Mouse (Mus musculus): ENCODE measurements around the gene Gm21887.
A peak's percentile ranks its signal among the peaks of the same experiment; 100 is the strongest.
"Not testable (repeated sequence)": the region's sequence is repeated elsewhere in the genome, so short reads cannot be mapped to it uniquely, and the experiment has no call there.

Gm21887 gene

GRCm38 (mm10) chrX:169997854-169998456 lies 11.5 kb upstream of the Gm21887 start:
- DNase-seq (ENCODE audit: low spot score), result peak; percentile 100

- DNase-seq (ENCODE audit: low spot score), result not testable (repeated sequence)
These were observed 10.8 kb upstream of the Gm21887 start for GRCm38 (mm10) chrX:169998559-169999219.

- not testable (repeated sequence) for DNase-seq (ENCODE audit: low spot score)
These were observed 10.1 kb upstream of the Gm21887 start for GRCm38 (mm10) chrX:169999226-169999883.

GRCm38 (mm10) chrX:169999912-170000641 lies 9.4 kb upstream of the Gm21887 start:
- not testable (repeated sequence) for DNase-seq (ENCODE audit: low spot score)

GRCm38 (mm10) chrX:170000642-170001387 lies 8.6 kb upstream of the Gm21887 start:
- DNase-seq (ENCODE audit: low spot score), result not testable (repeated sequence)

GRCm38 (mm10) chrX:170001388-170001695 lies 8.1 kb upstream of the Gm21887 start:
- not testable (repeated sequence) for DNase-seq (ENCODE audit: low spot score)

- DNase-seq (ENCODE audit: low spot score), result not testable (repeated sequence)
These were observed 6.8 kb upstream of the Gm21887 start for GRCm38 (mm10) chrX:170002510-170003197.

GRCm38 (mm10) chrX:170003536-170003935 lies 5.9 kb upstream of the Gm21887 start:
- not testable (repeated sequence) for DNase-seq (ENCODE audit: low spot score)

GRCm38 (mm10) chrX:170004236-170004635 lies 5.2 kb upstream of the Gm21887 start:
- DNase-seq (ENCODE audit: low spot score), result not testable (repeated sequence)

- not testable (repeated sequence) for DNase-seq (ENCODE audit: low spot score)
These were observed 4.7 kb upstream of the Gm21887 start for GRCm38 (mm10) chrX:170004793-170005192.

- DNase-seq (ENCODE audit: low spot score), result not testable (repeated sequence)
These were observed 4.3 kb upstream of the Gm21887 start for GRCm38 (mm10) chrX:170005194-170005593.

GRCm38 (mm10) chrX:170005695-170006297 lies 3.7 kb upstream of the Gm21887 start:
- not testable (repeated sequence) for DNase-seq (ENCODE audit: low spot score)

- DNase-seq (ENCODE audit: low spot score), result not testable (repeated sequence)
These were observed 2.7 kb upstream of the Gm21887 start for GRCm38 (mm10) chrX:170006694-170007247.

GRCm38 (mm10) chrX:170007375-170008178 lies 1.9 kb upstream of the Gm21887 start:
- DNase-seq (ENCODE audit: low spot score), result not testable (repeated sequence)

GRCm38 (mm10) chrX:170008179-170008467 lies 1.3 kb upstream of the Gm21887 start:
- not testable (repeated sequence) for DNase-seq (ENCODE audit: low spot score)

GRCm38 (mm10) chrX:170008584-170008983 lies 875 bp upstream of the Gm21887 start:
- DNase-seq (ENCODE audit: low spot score), result not testable (repeated sequence)

GRCm38 (mm10) chrX:170009801-170010221 lies 352 bp downstream of the Gm21887 start:
- DNase-seq (ENCODE audit: low spot score), result peak; percentile 100

- peak; percentile 63 for DNase-seq (ENCODE audit: low spot score)
These were observed 1.4 kb downstream of the Gm21887 start for GRCm38 (mm10) chrX:170010581-170011528.

GRCm38 (mm10) chrX:170011529-170011879 lies 2.0 kb downstream of the Gm21887 start:
- DNase-seq (ENCODE audit: low spot score), result not testable (repeated sequence)
